Mouse (Mus musculus): Measurements from ENCODE around the gene Camk2b. TPM values are rescaled to one million over a fixed set of nuclear protein-coding genes. Genes with fewer than 3 reads are reported as not detected.

The Camk2b gene
- polyA plus RNA-seq, 1 experiment from 2014 or later: 63.1 TPM

Other genes starting within 250 kb of the Camk2b start
- gene Polm, start 228.3 kb downstream of the Camk2b start, polyA plus RNA-seq (2015; fragmentation: Nextera tagmentation; extraction: Ambion mirVana): 5.3 and 6.6 TPM in 2 replicates
- gene Aebp1, start 204.4 kb downstream of the Camk2b start, polyA plus RNA-seq (2015; fragmentation: Nextera tagmentation; extraction: Ambion mirVana): 21.9 and 24.5 TPM in 2 replicates
- 54.3 and 57.0 TPM in 2 replicates for gene Pold2, start 188.1 kb downstream of the Camk2b start, polyA plus RNA-seq (2015; fragmentation: Nextera tagmentation; extraction: Ambion mirVana)
- gene Myl7, start 167.6 kb downstream of the Camk2b start, polyA plus RNA-seq (2015; fragmentation: Nextera tagmentation; extraction: Ambion mirVana): 1.9 and 2.7 TPM in 2 replicates
- gene Gck, start 116.3 kb downstream of the Camk2b start, polyA plus RNA-seq (2015; fragmentation: Nextera tagmentation; extraction: Ambion mirVana): 4.2 and 6.1 TPM in 2 replicates
- 76.0 and 78.1 TPM in 2 replicates for gene Ykt6, start 110.7 kb downstream of the Camk2b start, polyA plus RNA-seq (2015; fragmentation: Nextera tagmentation; extraction: Ambion mirVana)
- gene A730071L15Rik, start 133.7 kb upstream of the Camk2b start, polyA plus RNA-seq (2015; fragmentation: Nextera tagmentation; extraction: Ambion mirVana): 0.69 and 1.1 TPM in 2 replicates
- 61.5 and 64.7 TPM in 2 replicates for gene Nudcd3, start 134.1 kb upstream of the Camk2b start, polyA plus RNA-seq (2015; fragmentation: Nextera tagmentation; extraction: Ambion mirVana)
- 0.04 and 0.05 TPM in 2 replicates for gene Npc1l1, start 163.8 kb upstream of the Camk2b start, polyA plus RNA-seq (2015; fragmentation: Nextera tagmentation; extraction: Ambion mirVana)
- gene Ddx56, start 201.4 kb upstream of the Camk2b start, polyA plus RNA-seq (2015; fragmentation: Nextera tagmentation; extraction: Ambion mirVana): 67.4 and 71.6 TPM in 2 replicates
- 142 and 145 TPM in 2 replicates for gene Tmed4, start 208.5 kb upstream of the Camk2b start, polyA plus RNA-seq (2015; fragmentation: Nextera tagmentation; extraction: Ambion mirVana)
- gene Ogdh, start 225.3 kb upstream of the Camk2b start, polyA plus RNA-seq (2015; fragmentation: Nextera tagmentation; extraction: Ambion mirVana): 97.9 and 105 TPM in 2 replicates

All from hindbrain, embryonic 13.5 days (tissue).